Mouse (Mus musculus) fat pad, adult 2 months (tissue): Measurements from ENCODE around the gene Dgkd.
A peak's percentile ranks its signal among the peaks of the same experiment; 100 is the strongest.

ENCODE experiments used
- DNase-seq: peaks from one replicate; pipeline ENCODE4 v3.0.0-alpha.2; 2011; ENCODE audit warnings: low read depth, low spot score; ENCODE audit errors: extremely low read depth

The Dgkd gene

DNA sequence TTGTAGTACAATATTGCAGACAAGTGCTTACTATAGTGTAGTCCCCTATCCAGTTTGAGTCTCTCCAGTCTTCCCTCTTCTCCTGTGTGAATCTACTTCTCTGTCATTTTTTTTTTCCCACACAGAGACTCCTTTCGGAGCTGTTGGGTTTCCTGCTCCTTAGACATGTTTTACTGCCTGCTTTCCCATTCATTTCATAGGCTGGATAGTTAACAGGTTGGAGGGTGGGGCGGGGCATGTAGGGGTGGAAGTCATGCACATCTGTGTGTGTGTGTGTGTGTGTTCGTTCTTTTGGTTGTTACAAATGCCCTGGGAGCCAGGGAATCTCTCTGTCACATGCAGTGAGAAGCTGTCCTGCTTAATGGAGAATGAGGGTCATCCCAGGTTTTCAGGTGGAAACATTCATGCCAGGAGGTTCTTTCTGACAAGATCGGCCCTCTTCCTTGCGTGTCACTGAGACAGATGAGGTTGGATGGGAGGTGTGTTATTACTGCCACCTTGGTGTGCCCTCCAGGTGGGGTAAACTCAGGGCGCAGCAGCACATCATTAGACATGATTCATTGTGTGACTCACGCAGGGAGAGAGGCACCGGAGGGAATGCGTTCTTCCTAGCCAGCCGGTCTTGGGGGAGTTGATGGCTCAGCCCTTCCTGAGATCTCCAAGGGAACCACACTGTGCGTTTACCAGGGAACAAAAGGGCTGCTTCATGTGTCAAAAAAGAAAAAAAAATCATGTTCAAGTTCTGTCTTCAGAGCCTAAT lies 4.7 kb upstream of the Dgkd start:
- no peak for DNase-seq

DNA sequence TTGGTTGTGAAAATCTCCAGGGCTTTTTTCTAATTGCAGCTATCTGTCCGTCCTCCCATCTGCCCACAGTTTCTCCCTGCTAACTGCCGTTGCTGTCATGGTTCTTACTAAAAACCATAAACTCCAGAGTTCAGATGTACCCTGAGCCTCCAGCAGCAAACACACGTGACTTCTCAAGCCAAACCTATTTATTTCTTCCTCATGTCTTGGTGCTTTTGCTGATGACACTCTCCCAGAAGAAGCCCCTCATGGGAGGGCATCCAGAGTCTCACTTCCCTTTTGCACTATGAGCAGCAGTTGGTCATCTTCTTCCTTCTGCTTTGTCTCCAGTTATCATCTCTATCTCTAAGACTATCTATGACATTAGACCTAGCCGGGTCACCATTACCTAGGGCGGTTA lies 3.8 kb upstream of the Dgkd start:
- no peak for DNase-seq

DNA sequence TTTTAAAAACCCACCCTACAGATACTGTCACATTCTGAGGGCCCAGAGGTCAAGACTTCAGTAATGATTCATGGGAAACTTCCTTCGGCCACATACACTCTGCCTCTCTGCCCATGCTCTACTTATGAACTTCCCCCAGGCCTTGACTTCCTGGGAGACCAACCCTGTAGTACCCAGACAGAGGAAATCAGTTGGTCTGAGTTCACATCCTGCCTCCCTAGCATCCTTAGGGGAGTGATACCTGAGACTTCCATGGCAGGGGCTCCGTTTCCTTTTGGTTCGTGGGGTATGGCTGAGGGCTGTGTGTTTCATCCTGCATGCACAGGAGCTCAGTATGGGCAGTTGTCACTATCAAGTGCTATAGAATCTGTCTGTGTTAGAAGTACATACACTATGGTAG lies 1.7 kb upstream of the Dgkd start:
- no peak for DNase-seq

DNA sequence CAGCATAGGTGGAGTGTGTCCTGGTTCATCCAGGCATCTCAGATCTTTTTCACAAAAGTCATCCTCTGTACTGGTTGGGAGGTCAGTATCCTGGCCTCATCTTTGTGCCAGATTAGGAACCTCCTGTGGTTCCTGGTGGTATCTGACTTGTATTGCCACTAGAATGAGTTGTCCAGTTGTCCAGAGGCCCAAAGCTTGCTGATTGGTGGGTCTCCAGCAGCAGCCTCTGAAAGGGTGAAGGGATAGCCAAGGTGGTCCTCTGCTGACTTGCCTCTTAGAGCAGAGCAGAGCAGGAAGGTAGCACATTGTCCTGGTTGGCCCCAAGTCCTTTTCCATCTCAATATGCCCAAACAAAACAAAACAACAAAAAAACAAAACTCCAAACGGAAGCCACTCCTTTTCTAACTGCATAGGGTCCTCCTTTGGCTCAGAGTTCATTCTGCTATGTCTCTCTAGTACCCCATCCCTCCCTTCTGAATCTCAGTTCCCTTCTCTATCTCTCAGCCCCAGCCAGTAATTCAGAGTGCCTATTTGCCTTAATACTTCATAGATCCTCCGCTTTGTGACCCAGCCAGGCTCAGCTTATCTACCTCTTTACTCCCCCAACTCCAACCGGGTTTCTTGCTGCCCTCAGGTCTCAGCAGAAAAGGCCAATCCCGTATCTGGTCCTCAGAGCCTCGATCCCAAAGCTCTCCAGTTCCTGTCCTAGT lies 851 bp upstream of the Dgkd start:
- DNase-seq: no peak

DNA sequence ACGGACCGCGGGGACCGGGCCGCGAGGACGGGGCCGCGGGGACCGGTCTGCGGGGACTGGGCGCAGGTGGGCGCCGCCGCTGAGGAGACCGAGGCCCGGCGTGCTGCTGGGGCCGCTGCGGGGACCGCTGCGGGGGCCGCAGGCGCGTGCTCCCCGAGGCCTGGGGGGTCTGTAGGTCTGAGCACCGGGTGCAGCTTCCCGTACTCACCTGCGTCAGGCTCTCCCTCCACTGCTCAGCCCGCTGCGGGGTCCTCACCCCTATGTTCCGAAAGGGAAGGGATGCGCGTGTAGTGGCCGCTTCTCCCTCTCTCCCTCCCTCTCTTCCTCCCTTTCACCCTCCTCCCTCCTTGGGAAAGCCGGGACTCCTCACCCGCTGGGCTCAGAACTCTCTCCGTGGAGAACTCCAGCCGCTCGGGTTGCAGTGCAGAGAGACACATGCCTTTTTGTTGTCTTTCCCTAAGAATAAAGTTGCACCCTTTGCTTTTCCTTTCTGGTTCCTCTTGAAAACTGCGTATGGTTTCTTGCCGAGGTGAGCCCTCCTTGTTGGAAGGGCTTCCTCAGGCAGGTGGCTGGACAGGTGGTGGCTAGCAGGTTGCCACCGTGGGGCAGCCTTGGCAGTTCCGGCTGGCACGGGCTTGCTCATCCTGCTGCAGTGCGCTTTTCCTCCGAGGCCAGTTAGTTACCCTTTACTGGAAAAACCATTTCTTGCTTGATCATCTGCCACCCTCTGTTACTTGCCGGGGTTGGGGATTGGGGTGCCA lies 694 bp downstream of the Dgkd start:
- DNase-seq: no peak

DNA sequence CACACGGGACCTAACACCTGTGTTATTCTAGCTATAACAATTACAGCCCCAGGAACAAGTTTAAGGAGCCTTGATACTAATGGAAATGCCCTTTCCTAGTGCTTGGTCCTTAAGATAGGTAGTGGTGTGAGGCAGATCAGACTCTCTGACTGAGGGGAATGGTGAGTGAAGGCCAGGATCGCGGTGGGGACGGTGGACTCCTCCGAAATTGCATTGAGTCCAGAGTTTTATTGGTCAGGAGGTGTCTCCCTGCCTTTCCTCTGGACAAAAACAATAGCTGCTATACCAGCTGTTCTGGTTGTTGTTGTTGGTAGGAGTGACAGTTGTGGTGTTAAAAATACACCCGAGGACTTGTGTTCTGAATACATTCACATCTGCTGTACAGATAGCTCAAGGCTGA lies 1.3 kb downstream of the Dgkd start:
- DNase-seq: no peak

DNA sequence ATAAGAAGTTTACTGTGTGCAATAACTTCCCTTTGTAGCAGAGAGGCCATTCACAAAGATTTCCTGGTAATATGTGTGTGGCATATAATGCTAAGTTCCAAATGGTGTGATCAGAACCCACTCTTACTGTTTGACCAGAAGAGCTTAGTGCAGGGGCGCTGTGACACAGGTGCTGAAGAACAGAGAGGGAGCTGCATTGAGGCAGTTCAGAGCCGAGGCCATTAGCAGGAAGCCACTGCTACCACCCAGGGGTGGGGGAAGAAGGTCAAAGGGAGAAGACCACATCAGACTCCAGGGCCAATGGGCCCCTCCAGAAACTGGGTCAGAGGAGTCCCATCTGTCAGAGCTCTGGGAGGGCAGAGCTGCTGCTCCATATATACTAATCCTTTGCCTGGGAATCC lies 1.8 kb downstream of the Dgkd start:
- no peak for DNase-seq

DNA sequence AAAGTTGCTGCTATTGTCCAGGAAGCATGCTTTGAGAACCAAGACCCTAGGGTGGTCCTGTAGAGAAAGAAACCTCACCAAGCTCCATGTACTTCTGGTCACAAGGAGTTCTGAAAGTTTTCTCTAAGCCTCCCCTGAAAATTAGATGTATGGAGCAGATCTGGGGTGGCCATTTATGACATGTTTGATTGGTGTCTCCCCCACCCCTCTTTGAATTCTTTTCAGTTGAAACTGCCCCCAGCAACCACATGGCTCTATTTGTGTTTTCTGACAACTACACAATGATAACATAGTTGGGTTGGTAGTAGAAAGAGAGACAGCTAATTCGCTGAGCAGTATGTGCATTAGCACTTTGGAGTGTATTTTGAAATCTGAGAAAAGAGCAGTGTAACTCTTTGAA lies 2.4 kb downstream of the Dgkd start:
- no peak for DNase-seq

DNA sequence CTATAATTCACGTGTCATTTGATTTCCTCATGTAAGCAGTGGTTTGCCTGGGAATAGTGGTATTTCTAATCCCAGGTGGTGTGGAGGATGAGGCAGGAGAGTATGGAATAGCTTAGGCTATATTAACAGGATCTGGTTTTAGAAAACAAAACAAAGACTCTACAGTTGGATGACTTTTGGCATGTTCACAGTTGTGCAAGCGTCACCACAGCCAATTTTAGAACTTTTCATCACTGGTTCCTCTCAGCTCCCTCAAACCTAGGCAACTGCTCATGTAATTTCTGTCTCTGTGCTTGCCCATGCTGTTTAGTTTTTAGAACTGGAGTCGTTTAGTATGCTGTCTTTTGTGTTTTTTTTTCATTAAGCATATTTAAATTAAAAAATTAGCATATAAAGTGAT lies 3.7 kb downstream of the Dgkd start:
- DNase-seq: no peak

DNA sequence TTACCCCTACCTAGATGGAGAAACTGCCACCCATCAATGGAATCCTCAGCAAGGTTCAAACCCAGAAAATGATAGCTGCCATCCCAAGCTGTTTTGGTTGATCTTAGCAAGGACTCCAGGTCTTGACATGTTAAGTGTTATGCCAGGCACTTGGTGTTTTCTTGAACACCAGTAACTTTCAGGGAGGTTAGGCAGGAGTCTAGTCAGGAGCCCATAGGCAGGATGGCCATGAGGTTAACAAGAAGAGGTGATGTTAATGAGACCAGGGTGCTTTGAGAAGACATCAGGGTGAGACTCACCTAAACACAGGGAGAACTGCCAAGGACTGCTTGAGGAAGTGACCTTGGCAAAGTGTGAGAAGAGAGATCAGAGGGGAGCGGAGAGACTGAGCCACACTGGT lies 4.9 kb downstream of the Dgkd start:
- no peak for DNase-seq

DNA sequence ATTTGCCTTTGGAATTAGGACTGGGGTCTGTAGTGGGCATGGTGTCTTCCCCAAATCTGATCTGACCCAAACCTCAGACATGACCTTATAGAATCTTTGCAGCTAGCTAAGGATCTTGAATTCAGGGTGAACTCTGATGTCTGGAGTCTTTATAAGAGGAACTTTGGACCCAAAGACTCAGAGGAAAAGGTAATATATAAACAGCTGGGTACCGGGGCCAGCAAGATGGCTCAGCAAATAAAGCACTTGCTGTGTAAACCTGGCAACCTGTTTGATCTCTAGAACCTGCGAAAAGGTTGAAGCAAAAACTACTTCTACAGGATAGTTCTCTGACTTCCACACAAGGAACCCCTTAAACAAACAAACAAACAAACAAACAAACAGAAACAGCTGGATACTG lies 5.4 kb downstream of the Dgkd start:
- DNase-seq: no peak

DNA sequence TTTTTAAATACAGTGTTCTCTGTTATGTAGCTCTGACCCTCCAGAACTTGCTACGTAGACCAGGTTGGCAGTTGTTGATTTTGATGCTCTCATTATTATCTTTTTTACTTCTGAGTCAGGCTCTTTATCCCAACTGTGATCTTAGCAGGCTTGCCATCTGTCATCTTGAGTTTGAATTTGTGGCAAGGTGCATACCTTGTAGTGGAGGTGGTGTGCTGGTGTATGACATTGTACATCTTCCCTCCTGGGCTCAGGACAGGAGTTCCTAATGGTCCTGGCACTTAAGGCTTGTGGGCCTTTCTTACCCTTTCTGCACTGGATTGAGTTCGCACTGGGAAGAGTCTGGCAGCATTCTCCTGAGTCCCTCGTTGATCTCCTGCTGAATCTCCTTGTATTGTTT lies 10.5 kb downstream of the Dgkd start:
- DNase-seq: no peak

DNA sequence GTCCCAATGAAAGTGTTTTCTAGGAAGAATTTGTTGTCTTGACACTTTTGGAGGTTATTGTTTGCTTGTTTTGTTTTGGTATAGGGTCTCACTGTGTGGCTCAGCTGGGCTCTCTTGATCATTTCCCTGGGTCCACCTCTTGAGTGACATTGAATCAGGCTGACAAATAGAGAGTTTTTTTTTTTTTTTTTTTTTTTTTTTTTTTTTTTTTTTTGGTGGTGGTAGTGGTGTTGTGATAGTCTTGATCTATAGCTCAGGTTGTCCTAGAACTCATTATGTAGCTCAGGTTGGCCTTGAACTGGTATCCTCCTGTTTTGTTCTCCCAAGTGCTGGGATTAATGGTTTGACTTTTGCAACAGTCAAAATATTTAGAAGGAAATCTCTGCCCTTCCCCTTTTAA lies 11.8 kb downstream of the Dgkd start:
- no peak for DNase-seq

DNA sequence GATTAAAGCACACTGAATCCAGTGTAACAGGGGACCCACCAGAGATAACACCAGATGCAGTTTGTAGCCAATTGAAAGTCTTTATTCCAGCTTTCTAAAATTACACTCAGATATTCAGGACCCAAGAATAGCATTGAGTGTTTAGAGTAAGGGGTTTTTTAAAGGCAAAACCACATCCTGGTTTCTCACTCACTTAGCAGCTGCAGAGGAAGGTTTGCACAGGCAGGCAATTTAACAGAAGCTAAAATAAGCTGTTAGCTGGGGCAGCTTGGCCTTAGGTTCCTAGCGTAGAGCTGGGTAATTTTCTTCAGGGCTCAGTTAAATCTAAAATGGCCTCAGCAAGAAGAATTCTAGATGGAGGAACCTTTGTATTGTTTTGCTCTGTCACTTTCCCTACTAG lies 13.6 kb downstream of the Dgkd start:
- DNase-seq: no peak

DNA sequence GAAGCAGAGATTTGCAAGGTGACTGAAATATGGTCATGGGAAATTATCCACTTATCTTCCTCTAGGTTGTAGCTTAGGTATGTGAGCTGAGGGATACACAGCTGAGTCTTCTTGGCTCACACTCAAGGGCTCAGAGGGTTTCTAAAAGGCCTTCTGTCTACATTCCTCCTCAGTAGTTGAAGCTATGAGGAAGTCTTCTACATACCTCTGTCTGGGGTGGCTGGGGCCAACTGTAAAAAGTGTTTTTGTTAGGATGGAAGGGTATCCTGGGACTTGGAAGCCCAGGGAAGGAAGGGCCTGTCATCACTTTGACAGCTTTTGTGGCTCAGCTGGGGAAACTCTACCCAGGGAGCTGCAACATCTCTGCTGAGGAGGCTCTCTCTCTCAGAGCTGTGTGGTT lies 18.5 kb downstream of the Dgkd start:
- no peak for DNase-seq

DNA sequence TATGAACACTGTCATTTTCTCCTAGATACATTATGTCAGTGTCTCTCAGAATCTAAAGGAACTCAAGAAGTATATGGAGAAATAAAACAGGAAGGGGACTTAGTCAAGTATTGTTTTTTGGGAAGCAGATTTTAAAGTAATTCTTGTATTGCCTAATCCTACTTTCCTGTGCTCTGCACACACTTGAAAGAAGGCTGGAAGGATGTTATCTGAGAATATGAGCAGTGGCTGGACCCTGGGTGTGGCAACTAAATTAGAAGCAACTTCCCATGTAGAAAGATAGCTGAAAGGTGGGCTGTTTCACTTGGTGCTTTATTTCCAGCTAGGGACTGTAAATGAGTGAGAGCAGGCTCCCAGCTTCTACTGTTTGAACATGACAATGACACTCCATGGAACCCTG lies 20.0 kb downstream of the Dgkd start:
- DNase-seq: no peak

DNA sequence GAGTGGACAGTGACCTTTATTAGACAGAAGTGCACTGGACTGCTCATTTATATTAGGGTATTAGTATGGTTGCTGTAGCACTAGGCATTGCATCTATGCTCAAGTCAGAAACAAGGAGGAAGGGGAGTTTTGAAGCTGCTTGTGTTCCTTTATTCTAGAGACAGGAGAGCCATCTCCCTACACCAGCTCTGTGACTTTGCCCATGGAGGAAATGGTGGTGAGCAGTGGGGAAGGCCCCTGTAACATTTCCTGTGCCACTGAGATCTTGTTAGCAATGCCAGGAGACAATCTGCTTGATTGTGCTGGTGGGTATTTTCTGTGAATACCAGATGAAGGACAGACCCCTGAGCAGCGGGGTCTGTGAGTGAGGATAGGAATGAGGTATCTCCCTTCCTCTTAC lies 23.0 kb downstream of the Dgkd start:
- no peak for DNase-seq

DNA sequence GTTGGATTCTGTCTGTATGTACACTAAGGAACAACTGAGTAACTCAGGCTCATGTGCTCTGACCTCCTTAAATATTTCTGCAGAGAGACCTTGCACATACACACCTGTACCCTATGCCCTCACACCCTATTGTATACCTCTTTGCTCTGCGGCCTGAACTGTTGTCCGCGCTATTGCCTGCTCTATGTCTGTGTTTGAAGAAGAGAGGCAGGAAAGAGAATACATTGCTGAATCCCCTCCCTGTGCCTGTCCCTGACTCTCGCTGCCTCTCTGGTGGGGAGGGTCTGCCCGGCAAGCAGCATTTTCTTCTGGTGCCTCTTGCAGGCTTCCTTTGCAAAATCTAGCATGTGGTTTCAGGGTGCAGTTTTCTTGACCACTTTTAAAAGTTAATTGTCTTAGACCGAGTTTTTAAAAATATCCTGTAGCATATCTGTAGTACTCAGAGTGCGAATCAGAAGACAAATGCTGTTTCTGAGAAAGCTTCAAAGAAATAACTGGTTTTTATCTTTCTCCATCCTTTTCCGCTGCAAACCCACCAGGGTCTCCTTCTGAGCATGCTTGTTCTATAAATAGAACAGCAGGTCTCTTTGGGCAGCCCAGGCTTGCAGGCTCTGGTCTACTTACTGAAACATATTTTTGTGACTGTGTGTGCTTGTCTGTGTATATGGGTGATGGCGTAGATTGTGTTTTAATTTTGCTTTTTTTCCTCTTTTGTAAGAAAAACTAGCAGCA lies 24.6 kb downstream of the Dgkd start:
- DNase-seq: no peak

DNA sequence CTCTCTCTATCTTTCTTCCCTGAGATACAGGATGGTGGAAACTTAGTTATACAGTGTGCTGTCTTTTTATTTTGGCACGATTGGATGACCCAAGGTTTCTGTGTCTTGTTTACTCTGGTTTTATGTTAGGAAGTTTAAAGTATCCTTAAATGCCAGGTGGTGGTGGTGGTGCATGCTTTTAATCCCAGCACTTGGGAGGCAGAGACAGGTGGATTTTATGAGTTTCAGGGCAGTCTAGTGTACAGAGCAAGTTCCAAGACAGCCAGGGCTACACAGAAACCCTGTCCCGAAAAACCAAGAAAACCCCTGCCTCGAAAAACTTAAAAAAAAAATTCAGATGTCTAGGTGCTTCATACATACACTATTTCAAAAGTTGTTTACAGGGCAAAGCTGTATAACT lies 25.9 kb downstream of the Dgkd start:
- no peak for DNase-seq

DNA sequence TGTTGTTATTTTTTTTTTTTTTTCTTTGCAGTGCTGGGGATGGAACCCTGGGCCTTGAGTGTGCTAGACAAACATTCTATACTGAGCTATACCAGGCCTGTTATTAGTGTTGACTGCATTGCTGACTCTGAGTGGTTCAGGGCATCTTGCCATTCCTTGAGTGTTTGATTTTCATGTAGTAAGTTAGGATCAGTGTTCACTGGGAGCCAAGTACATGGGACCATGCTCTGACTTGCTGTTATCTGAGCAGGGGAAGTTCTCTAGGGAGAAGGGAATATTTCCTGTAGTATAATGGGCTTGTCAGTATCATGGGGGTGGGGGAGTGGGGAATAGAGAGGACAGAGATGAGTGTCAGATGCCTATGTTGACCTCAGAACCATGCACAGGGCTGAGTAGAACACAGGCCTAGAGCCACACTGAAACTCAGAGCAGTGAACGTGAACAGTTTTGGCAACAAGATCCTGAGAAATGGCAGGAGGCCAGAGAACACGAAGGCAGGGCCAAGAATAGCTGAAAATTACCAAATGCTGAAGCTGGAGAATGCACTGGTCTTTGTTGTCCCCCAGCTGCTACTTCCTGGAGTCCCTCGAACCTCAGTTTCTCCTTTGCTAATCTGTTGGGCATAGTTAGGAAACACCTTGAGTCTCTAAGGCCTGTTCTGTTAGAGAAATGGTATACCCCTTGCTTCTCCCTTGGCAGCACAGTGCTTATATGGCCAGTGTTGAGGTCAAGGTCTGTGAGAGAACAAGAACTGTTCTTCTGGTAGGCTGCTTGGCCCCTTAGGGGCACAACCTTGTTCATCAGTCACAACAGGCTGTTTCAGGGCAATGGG lies 26.6 kb downstream of the Dgkd start:
- DNase-seq: peak; percentile 45

DNA sequence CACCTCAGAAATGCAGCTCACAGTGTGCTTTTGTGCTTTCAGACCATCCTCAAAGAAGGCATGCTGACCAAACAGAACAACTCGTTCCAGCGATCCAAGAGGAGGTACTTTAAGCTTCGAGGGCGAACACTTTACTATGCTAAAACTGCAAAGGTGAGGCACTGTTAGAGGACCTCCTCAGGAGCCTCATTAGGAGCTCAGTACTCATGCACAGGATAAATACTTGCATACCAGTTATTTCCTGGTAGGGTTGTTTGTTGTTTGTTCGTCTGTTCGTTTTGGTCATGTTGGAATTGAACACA lies 27.2 kb downstream of the Dgkd start:
- no peak for DNase-seq
